Mouse (Mus musculus): ENCODE data around the gene Chaf1a.

The Chaf1a gene

DNA sequence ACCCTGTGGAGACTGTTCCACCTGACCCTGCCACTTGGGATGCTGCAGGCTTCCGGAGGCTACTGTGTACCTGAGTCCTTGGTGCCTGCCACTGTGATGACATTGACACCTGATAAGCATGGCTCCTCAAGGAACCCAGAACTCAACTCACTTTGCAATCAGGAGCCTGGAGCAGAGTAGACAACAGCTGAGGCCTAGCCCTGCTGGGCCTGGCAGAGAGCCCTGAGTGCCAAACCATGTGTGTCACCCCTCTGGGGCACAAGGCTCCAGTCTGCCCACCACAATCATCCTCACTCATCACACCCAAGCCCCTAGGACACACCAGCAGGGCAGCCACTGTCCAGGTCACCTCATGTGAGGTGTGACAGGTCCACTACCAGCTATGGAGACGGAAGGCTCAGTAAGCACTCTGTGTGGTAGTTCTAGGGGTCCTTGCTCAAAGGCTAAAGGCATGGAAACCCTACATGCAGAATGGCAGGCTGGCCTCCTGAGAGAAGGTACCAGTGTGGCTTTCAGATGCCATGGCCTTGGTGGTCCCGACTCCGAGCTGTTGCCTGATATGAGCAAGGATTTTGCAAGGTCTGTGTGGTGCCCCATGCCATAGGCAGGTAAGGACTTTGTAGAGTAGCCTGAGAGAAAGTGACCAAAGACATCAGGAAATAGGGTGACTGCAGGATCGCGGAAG, 19.7 kb upstream of the Chaf1a start:
- DNase-seq, result no peak

DNA sequence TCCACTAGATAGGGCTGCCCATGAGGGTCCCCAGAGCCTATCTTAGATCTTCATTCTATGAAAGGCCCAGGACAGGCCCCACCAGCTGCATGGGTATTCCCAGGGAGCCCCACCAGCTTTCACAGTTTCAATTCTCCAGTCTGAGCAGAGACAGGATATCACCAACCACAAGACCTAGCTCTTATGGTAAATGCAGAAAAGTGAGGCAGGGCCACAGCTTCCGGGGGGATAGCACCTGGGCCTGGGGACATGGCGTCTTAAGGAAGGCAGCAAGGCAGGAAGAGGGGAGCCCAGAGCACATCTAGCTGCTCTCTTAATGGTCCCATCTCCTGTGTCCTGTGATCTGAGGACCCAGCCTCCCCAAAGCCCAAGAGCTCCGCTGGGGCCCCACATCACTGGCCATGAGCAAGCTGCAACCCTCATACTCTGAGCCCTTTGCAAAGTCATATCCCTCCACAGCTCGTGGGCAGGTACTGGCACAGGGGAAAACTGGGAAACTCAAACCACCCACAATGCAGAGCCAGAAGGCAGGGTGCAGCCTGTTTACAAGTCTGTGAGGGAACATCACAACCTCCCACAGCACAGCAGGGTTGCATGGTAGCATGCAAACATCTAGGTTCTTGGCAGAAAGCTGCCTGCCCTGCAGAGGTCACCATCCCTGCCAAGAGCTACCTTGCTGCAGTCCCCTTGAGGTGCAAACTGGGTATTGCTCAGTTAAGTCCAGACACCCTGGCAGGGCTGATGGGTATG, 18.9 kb upstream of the Chaf1a start:
- DNase-seq, result no peak

DNA sequence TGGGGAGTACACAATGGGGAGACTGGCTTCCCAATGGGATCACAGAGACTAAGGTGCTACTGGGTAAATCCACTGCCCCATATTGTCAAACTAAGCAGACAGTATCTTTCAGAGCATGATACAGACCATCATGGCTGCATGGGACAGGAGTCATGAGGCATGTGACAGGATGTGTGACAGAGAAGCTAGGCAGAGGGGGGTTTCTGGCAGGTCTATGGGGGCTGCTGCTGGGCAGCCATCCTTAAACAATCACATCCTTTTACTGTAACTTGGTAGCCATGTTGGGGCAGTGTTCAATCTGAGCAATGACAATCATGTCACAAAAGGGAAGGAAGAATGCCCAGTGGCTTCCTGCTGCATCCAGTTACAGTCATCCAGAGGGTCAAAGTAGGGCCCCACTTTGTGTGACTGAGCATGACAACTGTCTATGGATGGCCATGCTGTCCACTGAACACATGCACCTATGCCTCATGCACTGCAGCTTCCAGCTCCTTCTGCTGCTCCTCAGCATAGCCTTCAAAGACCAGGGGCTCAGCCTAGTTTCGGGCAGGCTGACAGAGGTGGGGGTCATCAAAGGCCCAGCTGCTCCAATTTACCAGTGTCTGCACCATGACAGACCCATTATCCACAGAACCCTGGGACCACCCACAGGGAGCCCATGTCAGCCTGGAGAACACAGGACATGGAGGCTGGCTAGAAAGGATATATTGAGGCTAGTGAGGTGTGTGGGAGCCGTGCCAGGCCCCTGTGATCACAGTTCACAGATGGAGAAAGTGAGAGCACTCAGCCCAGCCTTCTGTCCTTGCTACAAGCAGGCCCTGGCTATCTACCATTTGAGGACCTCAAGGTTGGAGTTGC, 17.9 kb upstream of the Chaf1a start:
- no peak for DNase-seq

DNA sequence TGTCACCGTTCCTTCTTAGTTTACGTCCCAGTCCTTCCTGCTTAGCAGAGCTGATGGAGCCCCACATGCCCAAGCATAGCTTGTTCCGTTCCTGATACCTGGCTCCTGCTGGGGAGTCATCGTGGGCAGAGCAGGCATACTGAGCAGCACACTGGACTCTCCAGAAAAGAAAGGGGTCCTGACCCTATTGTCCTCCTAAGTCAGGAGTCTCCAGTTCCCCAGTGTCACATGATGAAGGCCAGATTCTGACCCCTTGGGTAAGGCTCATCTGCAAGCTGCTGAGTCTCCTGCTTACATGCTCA, 17.3 kb upstream of the Chaf1a start:
- no peak for DNase-seq

DNA sequence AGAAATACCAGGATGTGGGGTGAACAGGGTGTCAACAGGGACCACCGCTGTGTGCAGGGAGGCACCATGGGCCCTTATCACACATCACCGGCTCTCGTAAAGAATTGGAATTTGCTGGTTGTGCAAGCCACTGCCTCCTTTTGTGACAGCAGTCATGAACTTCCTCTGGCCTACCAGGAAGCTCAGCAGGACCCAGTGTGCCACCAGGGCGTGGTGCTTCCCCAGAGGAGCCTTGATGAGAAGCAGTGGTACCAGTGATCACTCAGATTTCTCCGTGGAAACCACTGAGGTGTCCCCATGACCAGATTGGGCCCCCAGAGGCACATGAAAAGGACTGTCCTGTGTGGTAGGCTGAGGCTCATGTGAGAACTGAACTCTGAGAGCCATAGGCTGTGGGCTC, 16.9 kb upstream of the Chaf1a start:
- DNase-seq, result no peak

DNA sequence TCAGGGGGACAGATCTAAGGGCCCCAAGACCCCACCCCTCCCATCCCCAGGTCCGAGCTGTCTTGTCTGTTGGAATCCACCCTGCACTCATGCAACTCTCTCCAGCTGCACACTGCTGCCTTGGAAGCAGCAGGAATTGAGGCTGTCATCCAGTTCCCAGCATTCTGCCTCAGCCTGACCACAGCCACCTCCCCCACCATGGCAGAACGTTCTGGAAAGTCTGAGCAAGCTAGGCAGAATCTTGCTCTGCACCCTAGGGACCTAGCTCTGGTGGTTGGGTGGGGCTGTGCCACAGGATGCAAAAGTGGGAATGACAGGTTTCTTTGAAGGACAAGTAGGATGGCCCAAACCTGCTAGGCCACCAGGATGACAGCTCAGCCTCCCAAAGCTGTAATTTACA, 15.8 kb upstream of the Chaf1a start:
- DNase-seq, result no peak

DNA sequence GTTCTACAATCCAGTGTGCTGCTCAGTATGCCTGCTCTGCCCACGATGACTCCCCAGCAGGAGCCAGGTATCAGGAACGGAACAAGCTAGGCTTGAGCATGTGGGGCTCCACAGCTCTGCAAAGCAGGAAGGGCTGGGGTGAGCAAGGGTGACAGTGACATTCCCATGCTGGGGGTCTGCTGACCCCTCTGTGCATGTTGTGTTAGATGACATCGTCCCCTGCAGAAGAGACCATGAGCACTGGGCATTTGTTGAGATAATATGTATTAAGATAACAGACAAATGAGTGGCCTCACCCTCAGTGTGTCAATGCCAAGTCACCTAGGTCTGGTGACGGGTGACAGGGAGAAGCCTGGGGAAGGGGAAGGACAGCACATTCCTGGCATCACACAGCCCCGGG, 15.3 kb upstream of the Chaf1a start:
- no peak for DNase-seq

DNA sequence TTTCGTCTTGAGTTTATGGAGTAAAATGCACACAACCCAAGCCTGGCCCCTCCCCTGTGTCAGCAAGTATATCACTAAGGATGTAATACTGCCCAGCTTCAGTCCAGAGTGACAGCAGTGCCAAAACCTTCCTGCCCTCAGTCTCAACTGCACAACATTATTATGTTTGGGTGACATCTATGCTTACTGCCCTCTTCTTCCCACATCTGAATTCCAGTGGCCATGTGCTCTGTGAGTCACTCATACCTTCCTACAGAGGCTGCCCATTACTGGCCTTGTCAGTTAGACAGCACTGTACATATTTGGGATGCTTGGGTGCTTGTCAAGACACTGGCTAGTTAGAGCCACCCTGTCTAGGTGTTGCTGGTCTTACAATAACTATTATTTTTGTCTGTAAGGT, 13.9 kb upstream of the Chaf1a start:
- no peak for DNase-seq

DNA sequence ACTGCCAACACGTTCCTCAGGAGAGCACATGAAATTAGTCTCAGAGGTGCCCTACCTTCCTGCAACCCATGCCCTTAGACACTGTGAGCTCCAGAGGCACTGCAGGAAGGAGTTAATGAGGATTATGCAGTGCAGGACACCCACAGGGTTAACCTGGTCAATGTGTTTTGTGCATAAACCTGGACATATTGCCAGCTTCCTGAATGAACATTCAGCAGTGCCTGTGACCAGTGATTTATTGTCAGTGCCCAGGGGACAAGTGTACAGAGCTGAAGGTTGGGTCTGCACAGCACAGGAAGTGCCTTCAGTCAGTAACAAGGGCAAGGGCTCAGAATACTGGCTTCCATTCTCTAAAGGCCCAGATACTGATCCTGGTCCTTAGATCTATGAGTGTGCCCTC, 13.4 kb upstream of the Chaf1a start:
- DNase-seq, result no peak

DNA sequence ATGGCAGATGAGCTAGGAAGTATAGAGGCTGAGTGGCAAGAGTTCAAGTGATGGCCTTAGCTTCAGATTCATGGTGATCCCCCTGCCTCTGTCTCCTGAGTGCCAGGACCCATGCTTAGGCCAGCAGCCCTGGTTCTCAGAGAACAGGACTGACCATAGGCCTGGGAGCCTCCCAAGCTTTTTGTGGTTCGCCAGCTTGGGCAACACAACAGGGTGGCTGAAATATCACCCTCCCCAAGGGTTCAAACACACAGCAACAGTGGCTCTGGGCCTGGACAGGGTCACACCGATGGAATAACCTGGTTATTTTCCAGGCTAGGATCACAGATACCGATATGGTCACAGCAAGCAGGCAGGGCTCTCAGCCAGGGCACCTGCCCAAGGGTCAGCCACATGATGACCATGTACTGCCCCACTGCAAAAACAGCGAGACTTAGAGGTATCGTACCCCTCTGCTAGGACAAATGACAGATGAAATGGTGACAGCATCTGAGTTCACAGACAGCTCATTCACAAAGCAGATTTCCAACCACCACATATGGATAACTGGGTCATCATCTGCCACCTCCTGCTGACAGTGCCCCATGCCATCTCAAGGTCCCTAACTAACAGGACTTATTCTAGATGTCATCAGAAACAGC, 12.3 kb upstream of the Chaf1a start:
- DNase-seq, result no peak

DNA sequence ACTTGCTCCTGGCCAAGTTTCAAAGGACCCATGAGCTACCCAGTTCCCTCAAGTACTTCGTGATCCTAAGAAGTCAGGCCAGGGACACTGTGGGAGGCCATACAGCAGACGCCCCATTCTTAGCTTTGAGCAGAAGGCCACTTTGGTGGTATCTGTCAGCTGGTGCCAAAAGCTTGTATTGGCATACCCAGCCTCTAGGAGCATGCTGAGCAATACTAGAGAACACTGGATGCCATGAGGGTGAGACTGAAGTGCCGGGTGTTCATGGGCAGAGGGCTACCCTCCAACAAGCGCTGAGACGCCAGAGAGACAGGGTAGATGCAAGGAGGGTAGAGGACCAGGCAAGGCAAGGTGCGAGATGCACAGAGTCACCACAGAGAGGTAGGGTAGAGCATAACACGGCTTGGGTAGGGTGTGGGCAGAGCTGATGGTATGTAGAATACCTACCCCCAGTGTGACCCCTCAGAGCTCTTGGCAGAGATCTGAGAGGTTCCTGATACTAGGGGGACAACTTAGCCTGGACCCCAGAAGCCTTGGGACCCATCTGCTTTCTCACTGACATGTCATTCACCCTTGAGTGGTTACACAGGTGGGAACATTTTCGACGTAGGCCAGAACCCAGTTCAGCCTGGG, 9.9 kb upstream of the Chaf1a start:
- DNase-seq, result no peak

DNA sequence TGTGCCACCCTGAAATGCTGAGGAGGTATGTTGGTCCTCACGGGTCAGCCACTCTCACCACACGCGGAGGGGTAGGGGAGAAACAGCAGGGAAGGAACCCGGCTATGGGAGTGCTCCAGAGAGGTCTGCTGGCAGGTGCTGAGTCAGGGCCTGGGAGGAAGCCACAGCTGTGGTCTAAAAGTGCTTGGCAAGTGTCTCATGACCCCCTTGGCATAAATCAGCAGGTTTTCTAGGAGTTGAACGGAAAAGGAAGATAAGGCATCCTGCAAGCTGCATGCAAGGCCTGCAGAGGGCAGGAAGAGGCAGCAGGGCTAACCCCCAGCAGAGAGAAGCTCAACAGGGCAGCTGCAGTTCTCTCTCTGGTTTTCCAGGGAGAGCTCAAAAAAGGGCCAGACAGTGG, 9.3 kb upstream of the Chaf1a start:
- DNase-seq, result no peak

DNA sequence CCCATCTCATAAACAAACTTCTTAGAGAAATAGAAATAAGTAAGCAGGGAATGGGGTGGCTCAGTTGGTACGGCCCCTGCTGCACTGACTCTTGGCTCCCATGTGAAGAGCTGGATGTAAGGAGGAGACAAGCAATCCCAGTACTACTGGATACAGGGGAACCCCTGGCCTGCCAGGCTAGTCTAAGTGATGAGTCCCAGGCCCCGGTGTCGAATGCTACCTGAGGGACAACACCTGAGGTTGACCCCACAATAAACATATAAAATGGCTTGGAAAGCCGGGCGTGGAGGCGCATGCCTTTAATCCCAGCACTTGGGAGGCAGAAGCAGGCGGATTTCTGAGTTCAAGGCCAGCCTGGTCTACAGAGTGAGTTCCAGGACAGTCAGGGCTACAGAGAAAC, 8.8 kb upstream of the Chaf1a start:
- DNase-seq, result no peak

DNA sequence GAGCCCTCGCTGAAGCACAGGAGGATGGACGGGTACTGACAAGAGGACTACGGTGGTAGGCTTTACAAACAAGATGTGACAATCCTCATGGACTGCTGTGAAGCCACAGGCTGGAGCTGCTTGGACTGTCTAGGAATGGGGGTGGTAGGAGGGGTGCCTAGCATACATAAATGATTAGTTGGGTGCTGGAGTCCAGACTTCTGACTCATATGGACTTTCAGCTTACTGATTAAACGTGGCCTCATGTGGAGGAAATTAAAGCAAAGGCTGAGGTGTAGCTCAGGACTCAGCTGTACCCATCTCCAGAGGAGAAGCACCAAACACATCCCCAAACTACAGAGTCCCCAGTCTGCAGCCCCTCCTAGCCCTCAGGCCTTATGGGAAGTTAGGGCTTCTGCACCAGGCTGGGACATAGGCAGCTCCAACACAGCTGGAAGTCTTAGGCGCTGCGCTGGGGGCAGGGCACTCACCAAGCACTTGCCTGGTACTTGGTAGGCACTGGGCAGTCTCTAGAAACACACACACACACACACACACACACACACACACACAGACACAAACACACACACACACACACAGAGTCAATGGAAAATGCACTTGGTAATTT, 8.0 kb upstream of the Chaf1a start:
- DNase-seq, result no peak

DNA sequence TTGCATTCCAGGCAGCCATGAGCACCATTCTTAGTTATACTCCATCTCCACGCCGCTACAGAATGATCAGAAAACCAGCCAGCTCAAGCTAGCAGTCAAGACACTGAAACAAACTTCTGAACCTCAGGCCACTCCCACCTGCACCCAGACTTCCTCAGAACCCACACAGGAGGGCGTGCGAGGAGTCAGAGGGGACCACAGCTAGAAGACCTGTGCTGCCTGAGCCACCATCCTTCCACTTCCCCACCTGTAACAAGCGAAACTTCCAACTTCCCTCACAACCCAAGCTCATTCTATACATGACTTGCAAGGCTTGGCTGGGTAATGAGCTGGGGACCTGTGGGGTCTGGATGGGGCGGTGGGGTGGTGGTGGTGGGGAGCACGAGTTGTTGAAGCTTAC, 7.4 kb upstream of the Chaf1a start:
- DNase-seq, result no peak

DNA sequence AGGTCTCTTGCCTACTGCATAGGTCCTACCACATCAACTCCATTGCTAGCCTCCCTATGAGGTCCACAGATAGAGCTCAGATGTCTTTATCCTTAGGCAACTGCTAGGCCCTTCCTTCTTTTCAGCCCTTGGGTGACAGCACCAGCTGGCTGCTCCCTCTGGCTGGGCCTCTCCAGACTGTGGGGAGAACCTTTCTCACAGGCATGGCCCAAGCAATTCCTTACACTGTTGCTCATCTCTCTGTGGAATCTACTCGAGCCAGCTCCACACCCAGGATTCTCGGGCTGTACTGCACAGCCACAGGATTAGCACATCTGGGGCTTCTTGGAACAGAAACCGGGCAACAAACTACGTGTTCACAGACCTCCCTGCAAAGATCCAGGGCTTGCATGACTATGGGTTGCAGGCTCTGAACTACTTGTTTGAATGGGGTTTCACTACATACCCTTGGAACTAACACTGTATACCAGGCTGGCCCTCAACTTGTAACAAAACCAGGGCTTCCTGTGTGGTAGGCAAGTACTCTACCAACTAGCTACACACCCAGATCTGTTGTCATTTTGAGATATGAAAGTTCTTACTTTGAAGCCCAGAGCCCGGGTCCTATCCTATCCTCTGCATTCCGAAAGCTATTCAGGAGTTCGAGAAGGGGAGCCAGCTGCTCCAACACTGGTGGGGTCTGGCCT, 6.1 kb upstream of the Chaf1a start:
- no peak for DNase-seq

DNA sequence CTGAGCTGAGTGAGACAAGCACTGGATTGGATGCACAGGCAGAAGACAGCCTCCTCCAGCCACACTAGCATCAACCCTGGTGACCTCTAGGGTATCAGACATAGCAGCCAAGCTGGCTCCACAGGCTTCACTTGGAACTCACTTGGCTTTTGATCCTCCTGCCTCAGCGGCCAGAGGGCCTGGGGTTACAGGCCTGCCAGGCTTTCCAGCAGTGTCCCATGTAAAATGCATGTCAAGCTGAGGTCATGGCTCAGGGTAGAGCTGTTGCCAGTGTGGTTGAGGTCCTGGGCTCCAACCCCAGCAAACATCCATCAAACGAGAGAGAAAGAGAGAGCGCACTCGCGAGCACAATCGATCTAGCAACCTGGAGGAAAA, 5.5 kb upstream of the Chaf1a start:
- no peak for DNase-seq

DNA sequence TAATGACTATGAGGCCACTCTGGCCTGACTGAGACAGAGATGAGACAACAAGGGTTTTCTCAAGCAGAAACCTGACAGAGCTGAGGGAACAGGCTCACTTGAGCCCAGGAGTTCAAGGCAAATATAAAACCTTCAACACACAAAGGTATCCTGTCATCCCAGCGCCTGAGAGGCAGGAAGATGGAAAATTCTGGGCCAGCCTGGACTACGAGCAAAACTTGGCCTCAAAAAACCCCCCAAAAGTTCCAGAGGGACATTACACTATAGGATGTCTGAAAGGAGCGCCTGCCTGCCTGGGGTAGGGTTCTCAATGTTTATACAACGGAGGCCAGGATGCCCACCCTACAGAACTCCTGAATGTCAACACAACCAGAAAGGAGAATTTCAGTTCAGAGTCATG, 5.0 kb upstream of the Chaf1a start:
- DNase-seq, result no peak

DNA sequence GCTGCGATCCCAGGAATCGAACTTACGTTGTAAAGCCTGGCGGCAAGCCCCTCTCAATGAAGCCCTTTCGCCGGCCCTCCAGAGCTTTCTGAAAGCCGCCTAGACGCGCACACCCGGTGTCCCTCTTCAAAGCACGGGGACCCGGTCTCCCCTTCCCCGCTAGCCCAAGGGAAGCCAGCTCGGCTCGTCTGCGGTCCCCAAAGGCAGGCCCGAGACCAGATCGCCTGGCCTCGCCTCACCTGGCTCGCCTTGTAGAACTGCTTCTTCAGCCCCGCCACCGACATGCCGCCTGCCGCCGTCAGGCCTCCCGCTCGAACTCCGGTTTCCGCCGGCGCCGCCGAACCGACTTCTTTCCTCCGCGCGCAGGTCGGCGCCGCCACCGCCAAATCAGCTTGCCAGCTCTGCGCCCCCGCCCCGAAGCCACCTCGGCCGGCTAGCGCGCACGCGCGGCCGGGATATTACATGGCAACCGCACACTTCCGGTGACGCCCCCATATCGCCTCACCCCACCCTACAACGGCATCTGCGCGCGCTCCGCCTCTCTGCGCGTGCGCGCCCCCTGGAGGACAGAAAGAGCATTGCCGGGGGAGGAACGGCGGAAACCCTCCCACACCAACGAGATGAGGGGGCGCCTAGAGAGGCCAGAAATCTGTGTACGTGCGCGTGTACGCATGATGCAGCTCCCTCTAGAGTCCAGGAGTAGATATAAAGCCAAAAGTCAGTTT, 3.9 kb upstream of the Chaf1a start, which contains the start of gene Sh3gl1:
Gene Sh3gl1 (minus strand): TSS at position 460 of the 725 bp plus-strand sequence.
- peak; percentile 98 for DNase-seq

DNA sequence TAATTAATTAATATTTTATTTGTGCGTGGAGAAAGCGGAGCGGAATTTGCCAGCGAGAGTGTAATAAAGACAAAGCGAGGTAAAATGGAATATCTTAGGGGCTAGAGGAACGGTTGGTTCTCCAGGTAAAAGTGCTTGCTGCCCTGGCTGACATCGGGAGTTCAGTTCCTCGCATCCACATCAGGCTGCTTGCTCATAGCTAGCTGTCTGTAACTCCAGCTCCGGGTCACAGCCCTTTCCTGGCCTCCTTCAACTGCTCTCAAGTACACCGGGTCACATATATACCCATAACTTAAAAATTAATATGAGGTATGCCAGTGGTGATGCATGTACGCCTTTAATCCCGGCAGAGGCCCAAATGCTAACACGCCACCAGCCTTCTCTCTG, 3.3 kb upstream of the Chaf1a start:
- no peak for DNase-seq

DNA sequence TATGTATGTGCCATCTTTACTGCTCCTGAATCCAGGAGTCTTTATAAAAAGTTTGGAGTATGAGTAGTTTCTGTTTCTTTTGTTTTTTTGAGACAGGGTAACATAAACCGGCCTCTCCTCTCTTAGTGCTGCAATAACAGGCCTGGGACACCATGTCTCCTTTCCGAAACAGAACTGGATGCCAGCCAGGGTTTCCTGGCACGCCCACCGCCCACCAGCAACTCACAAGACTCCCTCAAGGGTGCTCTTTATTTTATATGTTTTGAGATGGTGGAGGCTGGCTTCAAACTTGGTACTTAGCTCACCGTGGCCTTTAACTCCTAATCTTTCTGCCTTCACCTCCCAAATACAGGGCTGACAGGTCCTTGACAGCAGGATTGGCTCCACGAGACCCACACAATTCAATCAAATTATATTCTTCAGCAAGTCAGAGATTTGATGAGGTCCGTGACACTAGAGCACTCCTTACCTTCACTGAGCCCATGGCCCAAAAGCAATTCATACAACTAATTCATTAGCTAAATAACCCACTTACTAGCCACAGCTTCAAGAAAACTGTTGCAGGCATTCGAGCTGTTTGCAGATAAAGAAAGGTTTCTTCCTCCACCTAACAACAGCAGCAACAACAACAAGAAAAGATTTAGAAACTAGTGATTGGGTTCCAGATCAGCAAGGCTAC, 1.5 kb upstream of the Chaf1a start:
- no peak for DNase-seq
